Mouse (Mus musculus) myocyte (in vitro differentiated cells): ENCODE results near the gene Vcp.

ENCODE experiments used
- CEBPB ChIP-seq: IDR thresholded peaks from 2 replicates; pipeline ENCODE4 v1.6.1; 2011; ENCODE audit warnings: mild to moderate bottlenecking, moderate library complexity; ENCODE audit not compliant: poor library complexity, insufficient read depth, severe bottlenecking
- MYOG ChIP-seq, 3 experiments: IDR thresholded peaks; one replicate each; pipeline ENCODE4 v1.6.1; 2011; ENCODE audit warnings: control low read depth in 2 of 3, low read depth in 2 of 3, mild to moderate bottlenecking in 2 of 3; ENCODE audit not compliant: insufficient read length in 2 of 3, control insufficient read depth in 1 of 3, insufficient read depth in 1 of 3
- POLR2A ChIP-seq: IDR thresholded peaks from one replicate; pipeline ENCODE4 v1.6.1; 2011; ENCODE audit warnings: low read depth, mild to moderate bottlenecking, control low read depth, moderate library complexity; ENCODE audit not compliant: insufficient read length
- USF1 ChIP-seq: IDR thresholded peaks from one replicate; pipeline ENCODE4 v1.6.1; 2011; ENCODE audit warnings: low read depth, mild to moderate bottlenecking, control low read depth, moderate library complexity

DNA sequence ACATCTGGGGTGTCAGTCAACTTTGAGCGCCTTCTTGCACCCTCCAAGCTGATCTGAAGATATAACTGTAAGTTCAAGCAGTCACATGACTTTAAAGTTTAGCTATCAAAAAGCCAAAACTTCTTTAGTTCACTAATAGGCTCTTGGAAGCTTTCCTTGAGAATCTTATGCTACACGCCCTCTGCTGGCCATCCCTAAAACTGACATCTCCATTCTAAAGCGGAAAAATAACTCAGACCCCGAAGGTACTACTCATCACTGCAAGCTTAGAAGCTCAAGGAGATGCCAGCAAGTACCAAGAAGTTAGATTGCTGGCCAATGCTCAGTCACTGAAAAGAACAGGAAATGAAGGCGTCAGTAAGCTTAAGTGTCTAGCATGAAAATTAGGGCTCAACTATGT lies 54.4 kb downstream of the Vcp start:
- no peak for TF ChIP-seq CEBPB
- TF ChIP-seq USF1, result no peak
- TF ChIP-seq POLR2A, result no peak
- TF ChIP-seq MYOG (IDR thresholded peaks at IDR 0.05; ENCODE audit: control insufficient read depth in 1 of 3, insufficient read depth in 1 of 3, insufficient read length in 2 of 3, low read depth in 2 of 3), result no peak
